Mouse (Mus musculus): ENCODE measurements around the gene Dpagt1.

GRCm38 (mm10) chr9:44319105-44319886, 6.5 kb upstream of the Dpagt1 start:
- TF ChIP-seq EP300 (IDR thresholded peaks at IDR 0.05; ENCODE audit: low read depth in 1 of 2, low read length in 2 of 2), result no peak
- TF ChIP-seq CTCF (IDR thresholded peaks at IDR 0.05 in 2 of 3, conservative IDR thresholded peaks at IDR 0.05 in 1 of 3; ENCODE audit: control insufficient read depth in 1 of 3, insufficient read depth in 1 of 3, low read depth in 2 of 3, low read length in 3 of 3, poor library complexity in 1 of 3, severe bottlenecking in 1 of 3), result no peak
- TF ChIP-seq POLR2A (IDR thresholded peaks at IDR 0.05; ENCODE audit: control insufficient read depth in 1 of 2, insufficient read depth in 1 of 2, low read depth in 1 of 2, low read length in 2 of 2, poor library complexity in 1 of 2), result no peak
- TF ChIP-seq MAZ (IDR thresholded peaks at IDR 0.05; ENCODE audit: low read depth, low read length), result no peak
- no peak for TF ChIP-seq TBP (IDR thresholded peaks at IDR 0.05; ENCODE audit: low read depth, low read length)
- no peak for TF ChIP-seq TAL1 (IDR thresholded peaks at IDR 0.05; ENCODE audit: low read length)
- TF ChIP-seq GATA1 (IDR thresholded peaks at IDR 0.05; ENCODE audit: low read depth, low read length), result no peak
- no peak for TF ChIP-seq NELFE (IDR thresholded peaks at IDR 0.05; ENCODE audit: low read depth, low read length)
- TF ChIP-seq USF1 (IDR thresholded peaks at IDR 0.05; ENCODE audit: low read depth, low read length), result no peak
